In genomic region chr7:81327661-81328060, GRCm38 (mm10) we compare ENCODE assay signal across 28 mouse cellular contexts.
"Had no signal": no experiment of that assay in that cellular context is flagged by ENCODE, and none has a peak within 500 bp of the region (broad histone marks: within the 10 kb centered on the region; RNA-seq: fewer than 3 reads in every experiment).

No protein-coding gene starts in this region.

- ATAC-seq: forebrain, embryonic 13.5 days; forebrain, embryonic 14.5 days; forebrain, embryonic 15.5 days; forebrain, embryonic 16.5 days; forebrain, postnatal 0 days had no signal

- H3K4me2 ChIP-seq: embryonic facial prominence, embryonic 12.5 days; embryonic facial prominence, embryonic 13.5 days; embryonic facial prominence, embryonic 15.5 days; forebrain, embryonic 12.5 days; forebrain, embryonic 13.5 days; forebrain, embryonic 15.5 days had no signal

- H3K9me3 ChIP-seq: embryonic facial prominence, embryonic 10.5 days; embryonic facial prominence, embryonic 12.5 days; embryonic facial prominence, embryonic 13.5 days; embryonic facial prominence, embryonic 15.5 days; forebrain, embryonic 10.5 days; forebrain, embryonic 12.5 days; forebrain, embryonic 13.5 days; forebrain, embryonic 15.5 days had no signal

- H3K4me3 ChIP-seq: embryonic facial prominence, embryonic 10.5 days; embryonic facial prominence, embryonic 12.5 days; embryonic facial prominence, embryonic 13.5 days; embryonic facial prominence, embryonic 15.5 days; erythroblast, embryonic 14.5 days; forebrain, embryonic 10.5 days; forebrain, embryonic 12.5 days; forebrain, embryonic 13.5 days; forebrain, embryonic 15.5 days; gastrocnemius, adult 2 months; heart, adult 2 months had no signal

- H3K9ac ChIP-seq: embryonic facial prominence, embryonic 12.5 days; embryonic facial prominence, embryonic 13.5 days; embryonic facial prominence, embryonic 15.5 days; forebrain, embryonic 12.5 days; forebrain, embryonic 13.5 days; forebrain, embryonic 15.5 days; forebrain, postnatal 0 days had no signal

- H3K27ac ChIP-seq: embryonic facial prominence, embryonic 10.5 days; embryonic facial prominence, embryonic 12.5 days; embryonic facial prominence, embryonic 13.5 days; embryonic facial prominence, embryonic 15.5 days; forebrain, embryonic 10.5 days; forebrain, embryonic 12.5 days; forebrain, embryonic 13.5 days; forebrain, embryonic 15.5 days; gastrocnemius, adult 2 months; heart, adult 2 months had no signal

- H3K27me3 ChIP-seq: embryonic facial prominence, embryonic 12.5 days; embryonic facial prominence, embryonic 13.5 days; embryonic facial prominence, embryonic 15.5 days; forebrain, embryonic 12.5 days; forebrain, embryonic 13.5 days; forebrain, embryonic 15.5 days had no signal

- DNase-seq: cerebellum, adult 2 months; cerebellum, adult 8-10 months; cerebellum, adult 9-10 months; cerebellum, adult 9-11 months; cerebellum, postnatal 10 days; cerebellum, postnatal 14 days; cerebellum, postnatal 36 days; embryo, embryonic 11 days; forebrain, postnatal 0 days; gastrocnemius, adult 2 months; gastrocnemius, postnatal 10 days; gastrocnemius, postnatal 14 days; gastrocnemius, postnatal 25 days; gastrocnemius, postnatal 36 days; heart, adult 11 months; heart, adult 18-20 months; heart, adult 2 months had no signal

- H3K4me1 ChIP-seq: embryonic facial prominence, embryonic 10.5 days; embryonic facial prominence, embryonic 12.5 days; embryonic facial prominence, embryonic 13.5 days; embryonic facial prominence, embryonic 15.5 days; forebrain, embryonic 13.5 days; forebrain, embryonic 15.5 days had no signal
